Mouse (Mus musculus): Measurements from ENCODE around the gene Rgs10. TPM values are rescaled to one million over a fixed set of nuclear protein-coding genes. Genes with fewer than 3 reads are reported as not detected.

Rgs10 gene
- polyA plus RNA-seq, 1 experiment from 2014 or later: 2.7 TPM

GRCm38 (mm10) chr7:128402577-128402976, 16.0 kb downstream of the Rgs10 start:
- Histone ChIP-seq H3K9me3 (replicated peaks) (no peaks in the 10 kb centered on the region), H3K27me3 (ENCODE audit: low read depth, poor library complexity, severe bottlenecking) (no peaks in the 10 kb centered on the region), H3K36me3 (no peaks in the 10 kb centered on the region), H3K4me1 (no peaks in the 10 kb centered on the region), H3K27ac (no peak overlapping the region), H3K4me3 (no peak overlapping the region)
- 92% methylated on average over 8 of the region's 8 CpGs for WGBS
- DNase-seq (ENCODE audit: low spot score): no peak

- no peaks in the 10 kb centered on the region for H3K9me3 ChIP-seq (replicated peaks)
- H3K27me3 ChIP-seq (ENCODE audit: low read depth, poor library complexity, severe bottlenecking): no peaks in the 10 kb centered on the region
- 86% methylated on average over 4 of the region's 4 CpGs for WGBS
- no peak overlapping the region for H3K27ac ChIP-seq
- H3K36me3 ChIP-seq: no peaks in the 10 kb centered on the region
- H3K4me1 ChIP-seq: 0 out of 2 replicates have a peak, but pooled peaks cover 5% of the 10 kb centered on the region
- no peak for DNase-seq (ENCODE audit: low spot score)
- H3K4me3 ChIP-seq: no peak overlapping the region
Measured at GRCm38 (mm10) chr7:128398664-128399063, 19.9 kb downstream of the Rgs10 start.

DNA sequence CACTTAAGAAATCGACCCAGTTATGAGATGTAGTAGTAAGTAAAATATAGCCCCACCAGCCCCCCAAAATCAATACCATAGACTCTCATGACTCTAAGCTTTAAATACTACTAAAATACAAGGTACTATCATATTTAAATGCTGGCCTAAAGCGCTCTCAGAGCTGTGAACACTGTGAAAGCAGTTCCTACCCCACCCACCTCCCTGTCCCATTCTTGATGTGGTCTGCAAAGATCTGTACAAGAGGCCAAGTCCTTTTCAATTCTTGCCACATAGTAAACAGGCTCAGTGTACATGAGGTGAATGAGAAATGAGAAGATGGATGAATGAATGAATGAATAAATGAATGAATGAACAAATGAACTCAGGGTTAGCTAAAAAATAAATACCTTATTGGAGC, 21.5 kb downstream of the Rgs10 start:
- Histone ChIP-seq H3K4me3 (no peak overlapping the region), H3K27me3 (ENCODE audit: low read depth, poor library complexity, severe bottlenecking) (no peaks in the 10 kb centered on the region), H3K9me3 (replicated peaks) (no peaks in the 10 kb centered on the region), H3K4me1 (peaks cover 19% of the 10 kb centered on the region), H3K36me3 (no peaks in the 10 kb centered on the region), H3K27ac (no peak overlapping the region)
- no peak for DNase-seq (ENCODE audit: low spot score)
- WGBS: 73% methylated on average over 2 of the region's 2 CpGs

- 58% methylated on average over 4 of the region's 4 CpGs for WGBS
- peaks cover 36% of the 10 kb centered on the region for H3K4me1 ChIP-seq
Measured at GRCm38 (mm10) chr7:128393756-128394155, 24.8 kb downstream of the Rgs10 start.

DNA sequence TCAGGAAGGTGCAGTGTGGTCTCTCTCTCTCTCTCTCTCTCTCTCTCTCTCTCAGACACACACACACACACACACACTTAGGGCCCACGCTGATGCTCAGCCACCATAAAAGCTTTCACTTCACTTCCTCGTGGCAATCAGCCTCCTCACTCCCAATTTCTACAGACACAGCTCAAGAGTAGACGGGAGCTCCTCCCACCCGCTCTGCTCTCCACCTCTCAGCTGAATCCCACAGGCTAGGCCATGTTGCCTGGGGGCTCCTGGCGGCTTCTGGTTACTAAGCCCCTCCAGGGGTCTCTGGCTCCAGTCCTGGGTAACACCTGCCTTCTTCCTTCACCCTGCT, 25.6 kb downstream of the Rgs10 start:
- DNase-seq (ENCODE audit: low spot score): no peak
- Histone ChIP-seq H3K9me3 (replicated peaks) (no peaks in the 10 kb centered on the region), H3K4me3 (no peak overlapping the region), H3K4me1 (peaks cover 36% of the 10 kb centered on the region), H3K27ac (no peak overlapping the region), H3K27me3 (ENCODE audit: low read depth, poor library complexity, severe bottlenecking) (no peaks in the 10 kb centered on the region), H3K36me3 (no peaks in the 10 kb centered on the region)
- 47% methylated on average over 5 of the region's 5 CpGs for WGBS

More at GRCm38 (mm10) chr7:128393756-128394155, 24.8 kb downstream of the Rgs10 start:
- Histone ChIP-seq H3K27me3 (ENCODE audit: low read depth, poor library complexity, severe bottlenecking) (no peaks in the 10 kb centered on the region), H3K27ac (no peak overlapping the region), H3K9me3 (replicated peaks) (no peaks in the 10 kb centered on the region), H3K4me3 (no peak overlapping the region), H3K36me3 (no peaks in the 10 kb centered on the region)
- no peak for DNase-seq (ENCODE audit: low spot score)

DNA sequence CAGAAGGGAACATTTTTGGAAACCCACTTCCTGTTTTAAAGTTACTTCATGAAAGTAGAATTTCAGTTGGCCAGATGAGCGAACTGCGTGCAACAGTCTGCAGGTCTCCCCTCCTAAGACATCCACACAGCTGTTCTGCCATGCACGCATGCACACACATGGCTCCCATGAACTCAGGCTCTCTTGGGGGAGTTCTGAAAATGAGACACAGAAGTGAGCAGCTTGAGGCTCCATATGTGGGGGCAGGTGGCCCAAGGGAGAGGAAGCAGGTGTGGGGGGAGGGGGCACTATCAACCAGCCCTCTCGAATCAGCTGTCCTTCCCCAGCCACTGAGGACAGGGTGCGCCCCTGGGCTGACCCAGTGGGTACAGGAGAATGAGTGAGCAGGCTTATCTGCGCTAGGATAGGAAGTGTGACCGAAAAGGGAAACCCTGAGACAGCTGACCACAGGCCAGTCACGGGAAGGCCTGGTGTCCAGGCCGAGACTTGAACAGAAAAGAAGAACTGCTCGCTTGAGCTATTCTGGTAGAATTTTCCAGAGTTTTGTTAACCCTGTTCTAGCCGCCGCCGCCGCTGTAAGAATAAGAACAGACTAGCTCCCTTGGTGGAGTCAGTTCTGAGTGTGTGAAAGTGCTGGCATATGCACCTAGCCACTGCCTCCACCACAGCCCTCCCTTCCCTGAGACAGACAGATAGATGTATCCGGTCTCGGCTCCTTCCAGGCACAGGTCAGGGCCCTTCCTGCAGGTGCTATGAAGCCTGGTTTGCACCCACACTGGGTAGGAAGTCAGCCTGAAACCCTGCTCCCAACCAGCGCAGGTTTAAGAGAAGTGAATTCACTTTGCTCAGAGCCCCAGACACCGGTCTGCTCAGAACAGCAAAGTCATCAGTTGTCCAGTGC, 26.2 kb downstream of the Rgs10 start:
- Histone ChIP-seq H3K4me1 (peaks cover 36% of the 10 kb centered on the region), H3K9me3 (replicated peaks) (no peaks in the 10 kb centered on the region), H3K4me3 (no peak overlapping the region), H3K27me3 (ENCODE audit: low read depth, poor library complexity, severe bottlenecking) (no peaks in the 10 kb centered on the region), H3K36me3 (no peaks in the 10 kb centered on the region), H3K27ac (no peak overlapping the region)
- DNase-seq (ENCODE audit: low spot score): no peak
- WGBS: 82% methylated on average over 18 of the region's 18 CpGs

DNA sequence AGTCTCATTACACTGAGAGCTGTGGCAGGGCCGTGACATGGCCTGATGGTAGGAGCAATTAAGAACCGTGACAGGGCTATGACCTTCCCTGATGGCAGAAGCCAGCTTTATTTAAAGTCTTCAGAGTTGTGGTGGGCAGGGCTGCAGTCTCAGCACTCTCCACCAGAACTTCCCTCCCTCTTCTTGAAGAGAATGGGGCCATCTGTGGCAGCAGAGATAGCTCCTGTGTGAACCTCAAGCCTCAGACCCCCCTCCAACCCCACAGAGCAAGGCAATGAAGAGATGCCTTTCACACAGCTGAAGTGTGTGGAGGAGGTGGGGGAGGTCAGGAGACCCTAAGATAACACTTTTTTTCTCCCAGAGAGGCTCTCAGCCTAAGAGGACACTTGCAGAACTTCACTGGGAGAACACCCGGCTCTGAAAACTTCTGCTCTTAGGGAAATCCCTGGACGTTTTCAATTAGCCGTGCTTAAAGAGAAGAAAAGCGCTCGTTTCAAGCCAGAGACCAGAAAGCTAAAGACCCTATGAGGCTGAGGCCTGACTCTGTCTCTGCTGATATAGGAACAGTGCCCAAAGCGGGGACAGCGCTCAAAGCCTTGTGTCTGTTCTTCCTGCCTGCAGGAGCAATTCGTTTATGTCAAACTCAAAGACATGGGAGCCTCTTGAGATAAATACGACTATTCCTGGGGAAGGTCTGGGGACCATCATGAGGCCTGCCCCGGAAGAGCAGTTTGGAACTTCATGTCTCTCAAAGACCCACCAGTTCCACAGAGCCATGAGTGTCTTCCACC, 27.1 kb downstream of the Rgs10 start:
- WGBS: 29% methylated on average over 12 of the region's 12 CpGs
- Histone ChIP-seq H3K9me3 (replicated peaks) (no peaks in the 10 kb centered on the region), H3K27ac (no peak overlapping the region), H3K4me1 (peaks cover 36% of the 10 kb centered on the region), H3K4me3 (no peak overlapping the region), H3K27me3 (ENCODE audit: low read depth, poor library complexity, severe bottlenecking) (no peaks in the 10 kb centered on the region), H3K36me3 (no peaks in the 10 kb centered on the region)
- no peak for DNase-seq (ENCODE audit: low spot score)

DNA sequence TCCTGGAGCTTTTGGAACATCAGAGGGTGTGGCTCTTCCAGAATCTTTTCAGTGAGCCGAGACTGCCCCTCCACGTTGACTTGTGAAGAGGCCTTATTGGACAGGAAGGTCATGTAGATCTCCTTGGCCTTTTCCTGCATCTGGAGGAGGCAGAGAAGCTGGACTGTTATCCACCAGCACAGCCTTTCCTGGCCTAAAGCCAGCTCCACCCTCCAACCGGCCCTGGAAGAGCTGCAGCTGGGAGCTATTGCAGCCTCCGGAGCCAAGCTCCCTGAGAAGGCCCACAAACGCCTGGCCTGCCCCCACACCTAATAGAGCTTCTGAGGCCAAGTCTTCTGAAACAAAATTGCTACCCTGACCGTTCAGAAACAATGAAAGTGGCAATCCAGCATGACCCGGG, 29.6 kb downstream of the Rgs10 start:
- no peak for DNase-seq (ENCODE audit: low spot score)
- H3K36me3 ChIP-seq: no peaks in the 10 kb centered on the region
- H3K4me3 ChIP-seq: no peak overlapping the region
- no peaks in the 10 kb centered on the region for H3K9me3 ChIP-seq (replicated peaks)
- no peaks in the 10 kb centered on the region for H3K27me3 ChIP-seq (ENCODE audit: low read depth, poor library complexity, severe bottlenecking)
- no peak overlapping the region for H3K27ac ChIP-seq
- WGBS: 45% methylated on average over 7 of the region's 7 CpGs
- H3K4me1 ChIP-seq: peaks cover 35% of the 10 kb centered on the region

- Histone ChIP-seq H3K9me3 (replicated peaks) (no peaks in the 10 kb centered on the region), H3K4me3 (no peak overlapping the region), H3K36me3 (no peaks in the 10 kb centered on the region), H3K4me1 (peaks cover 5% of the 10 kb centered on the region), H3K27me3 (ENCODE audit: low read depth, poor library complexity, severe bottlenecking) (no peaks in the 10 kb centered on the region), H3K27ac (no peak overlapping the region)
- 86% methylated on average over 10 of the region's 10 CpGs for WGBS
- no peak for DNase-seq (ENCODE audit: low spot score)
Measured at GRCm38 (mm10) chr7:128383726-128384463, 34.7 kb downstream of the Rgs10 start.

DNA sequence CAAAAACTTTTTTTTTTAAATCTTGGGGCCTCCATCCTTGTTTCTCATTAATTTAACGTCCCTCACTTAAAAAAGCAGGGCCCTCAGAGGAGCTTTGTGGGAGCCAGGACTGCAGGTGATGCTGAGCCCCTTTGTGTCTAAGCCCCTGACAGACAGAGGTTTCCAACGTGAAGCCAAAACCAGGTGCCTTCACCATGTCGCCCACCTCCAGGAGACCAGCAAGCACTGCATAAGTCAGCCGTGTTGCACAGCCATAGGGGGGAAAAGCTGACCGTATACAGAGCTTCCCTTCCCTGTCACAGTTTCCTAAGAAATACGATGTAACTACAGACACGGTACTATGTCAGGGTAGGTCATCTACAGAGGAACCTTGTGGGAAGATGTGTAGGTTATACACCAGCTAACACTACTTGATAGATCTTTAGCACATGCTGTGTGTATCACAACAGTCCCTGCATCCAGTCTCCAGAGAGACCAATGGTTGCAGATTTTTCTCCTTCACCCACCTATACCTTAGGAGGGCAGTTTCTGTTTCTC, 35.3 kb downstream of the Rgs10 start:
- Histone ChIP-seq H3K4me3 (no peak overlapping the region), H3K36me3 (no peaks in the 10 kb centered on the region), H3K27ac (no peak overlapping the region), H3K27me3 (ENCODE audit: low read depth, poor library complexity, severe bottlenecking) (no peaks in the 10 kb centered on the region), H3K4me1 (peaks cover 5% of the 10 kb centered on the region; the same call in 1 of the 2 replicates), H3K9me3 (replicated peaks) (no peaks in the 10 kb centered on the region)
- WGBS: 84% methylated on average over 7 of the region's 7 CpGs
- DNase-seq (ENCODE audit: low spot score): no peak

- no peaks in the 10 kb centered on the region for H3K27me3 ChIP-seq (ENCODE audit: low read depth, poor library complexity, severe bottlenecking)
- H3K27ac ChIP-seq: no peak overlapping the region
- no peaks in the 10 kb centered on the region for H3K9me3 ChIP-seq (replicated peaks)
- DNase-seq (ENCODE audit: low spot score): no peak
- no peak overlapping the region for H3K4me3 ChIP-seq
- H3K36me3 ChIP-seq: no peaks in the 10 kb centered on the region
- H3K4me1 ChIP-seq: peaks cover 5% of the 10 kb centered on the region; the same call in 1 of the 2 replicates
- 91% methylated on average over 6 of the region's 6 CpGs for WGBS
Measured at GRCm38 (mm10) chr7:128382527-128382860, 36.1 kb downstream of the Rgs10 start.

GRCm38 (mm10) chr7:128381811-128382526, 36.6 kb downstream of the Rgs10 start:
- H3K27me3 ChIP-seq (ENCODE audit: low read depth, poor library complexity, severe bottlenecking): no peaks in the 10 kb centered on the region
- H3K4me1 ChIP-seq: peaks cover 5% of the 10 kb centered on the region; the same call in 1 of the 2 replicates
- H3K9me3 ChIP-seq (replicated peaks): no peaks in the 10 kb centered on the region
- H3K4me3 ChIP-seq: no peak overlapping the region
- DNase-seq (ENCODE audit: low spot score): no peak
- no peak overlapping the region for H3K27ac ChIP-seq
- H3K36me3 ChIP-seq: no peaks in the 10 kb centered on the region
- WGBS: 88% methylated on average over 14 of the region's 14 CpGs

Measured in limb, embryonic 10.5 days (tissue).